Mouse (Mus musculus): Measurements from ENCODE around the gene Ppt2. TPM values are rescaled to one million over a fixed set of nuclear protein-coding genes. Genes with fewer than 3 reads are reported as not detected.
A peak's percentile ranks its signal among the peaks of the same experiment; 100 is the strongest.

Gene Ppt2
- polyA plus RNA-seq, 1 experiment from 2014 or later = 31.7 TPM

DNA sequence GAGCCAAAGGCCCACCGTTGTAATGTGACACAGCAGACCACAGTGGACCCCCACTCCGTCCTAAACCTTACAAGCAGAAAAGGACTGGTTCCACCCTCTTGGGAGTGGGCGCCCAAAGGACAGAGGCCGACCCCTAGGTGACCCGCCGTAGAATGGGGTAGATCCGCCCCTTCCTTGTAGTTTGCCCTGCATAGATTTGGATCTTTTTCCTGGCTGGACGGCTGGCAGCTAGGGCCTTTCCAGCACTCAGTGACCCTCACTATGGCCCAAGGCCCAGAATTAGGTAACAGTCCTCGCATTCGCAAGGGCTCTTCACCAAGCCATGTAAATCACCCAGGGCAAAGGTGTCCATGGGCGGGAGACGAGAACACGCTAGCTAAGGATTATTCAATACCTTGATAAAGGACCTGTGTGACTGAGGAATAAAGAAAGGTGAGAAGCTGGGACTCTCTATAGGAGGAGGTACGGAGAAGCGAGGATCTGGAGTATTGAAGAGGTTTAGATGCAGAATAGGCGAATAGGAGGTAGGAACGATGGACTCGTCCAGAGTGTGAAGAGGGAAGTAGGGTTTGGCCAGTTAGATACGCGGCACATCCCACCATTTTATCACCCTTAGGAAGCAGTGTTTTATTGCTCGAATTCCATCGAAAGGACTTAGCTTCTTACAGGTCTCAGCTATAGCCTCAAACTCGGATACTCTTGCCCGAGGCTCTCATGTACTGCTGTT is 23.6 kb downstream of the Ppt2 start:
- H3K9ac ChIP-seq (ENCODE audit: low read depth, low read length) = peak overlapping the region; percentile 74
- H3K27ac ChIP-seq (ENCODE audit: low read depth, low read length) = peak overlapping the region; percentile 91
- peak overlapping the region; percentile 99 for H3K4me3 ChIP-seq (ENCODE audit: low read depth, low read length)
- no peak for ATAC-seq (replicated peaks; ENCODE audit: insufficient number of reproducible peaks, low FRiP score, low TSS enrichment)
- peaks cover 6% of the 10 kb centered on the region for H3K36me3 ChIP-seq (ENCODE audit: control insufficient read depth, insufficient read depth, low read length)
- WGBS (ENCODE audit: insufficient replicate concordance) = 16% methylated on average over 24 of the region's 24 CpGs
- no peaks in the 10 kb centered on the region for H3K27me3 ChIP-seq (ENCODE audit: control insufficient read depth, insufficient read depth, low read length)
- H3K4me1 ChIP-seq (ENCODE audit: control insufficient read depth, insufficient read depth, low read length) = peaks cover 35% of the 10 kb centered on the region
- H3K4me2 ChIP-seq = peak overlapping the region; percentile 99
- H3K9me3 ChIP-seq (replicated peaks; ENCODE audit: control insufficient read depth, low read length) = no peaks in the 10 kb centered on the region

- peaks cover 38% of the 10 kb centered on the region for H3K4me1 ChIP-seq (ENCODE audit: control insufficient read depth, insufficient read depth, low read length)
- H3K4me3 ChIP-seq (ENCODE audit: low read depth, low read length) = peak within 1 kb of the TSS; percentile 99
- WGBS (ENCODE audit: insufficient replicate concordance) = 0% methylated on average over 33 of the region's 35 CpGs
- H3K9me3 ChIP-seq (replicated peaks; ENCODE audit: control insufficient read depth, low read length) = no peaks in the 10 kb centered on the region
- H3K9ac ChIP-seq (ENCODE audit: low read depth, low read length) = peak within 1 kb of the TSS; percentile 86
- H3K4me2 ChIP-seq = peak within 1 kb of the TSS; percentile 99
- H3K36me3 ChIP-seq (ENCODE audit: control insufficient read depth, insufficient read depth, low read length) = peaks cover 6% of the 10 kb centered on the region
- no peaks in the 10 kb centered on the region for H3K27me3 ChIP-seq (ENCODE audit: control insufficient read depth, insufficient read depth, low read length)
- peak; percentile 87 for ATAC-seq (replicated peaks; ENCODE audit: insufficient number of reproducible peaks, low FRiP score, low TSS enrichment)
- H3K27ac ChIP-seq (ENCODE audit: low read depth, low read length) = peak within 1 kb of the TSS; percentile 91
Observed at GRCm38 (mm10) chr17:34604061-34604508, 24.2 kb downstream of the Ppt2 start, which contains the start of gene Agpat1. Gene Agpat1, plus strand, starts transcription at chr17:34604262.

GRCm38 (mm10) chr17:34603375-34604060 is 24.8 kb downstream of the Ppt2 start, which contains the start of gene Rnf5:
Gene Rnf5, minus strand, starts transcription at chr17:34603690.
- H3K4me1 ChIP-seq (ENCODE audit: control insufficient read depth, insufficient read depth, low read length) = peaks cover 34% of the 10 kb centered on the region
- peak; percentile 90 for ATAC-seq (replicated peaks; ENCODE audit: insufficient number of reproducible peaks, low FRiP score, low TSS enrichment)
- H3K4me2 ChIP-seq = peak within 1 kb of the TSS; percentile 99
- H3K27ac ChIP-seq (ENCODE audit: low read depth, low read length) = peak within 1 kb of the TSS; percentile 91
- peak within 1 kb of the TSS; percentile 99 for H3K4me3 ChIP-seq (ENCODE audit: low read depth, low read length)
- H3K27me3 ChIP-seq (ENCODE audit: control insufficient read depth, insufficient read depth, low read length) = no peaks in the 10 kb centered on the region
- no peaks in the 10 kb centered on the region for H3K9me3 ChIP-seq (replicated peaks; ENCODE audit: control insufficient read depth, low read length)
- peaks cover 6% of the 10 kb centered on the region for H3K36me3 ChIP-seq (ENCODE audit: control insufficient read depth, insufficient read depth, low read length)
- H3K9ac ChIP-seq (ENCODE audit: low read depth, low read length) = peak within 1 kb of the TSS; percentile 86
- WGBS (ENCODE audit: insufficient replicate concordance) = under 1% methylated on average over 29 of the region's 30 CpGs

DNA sequence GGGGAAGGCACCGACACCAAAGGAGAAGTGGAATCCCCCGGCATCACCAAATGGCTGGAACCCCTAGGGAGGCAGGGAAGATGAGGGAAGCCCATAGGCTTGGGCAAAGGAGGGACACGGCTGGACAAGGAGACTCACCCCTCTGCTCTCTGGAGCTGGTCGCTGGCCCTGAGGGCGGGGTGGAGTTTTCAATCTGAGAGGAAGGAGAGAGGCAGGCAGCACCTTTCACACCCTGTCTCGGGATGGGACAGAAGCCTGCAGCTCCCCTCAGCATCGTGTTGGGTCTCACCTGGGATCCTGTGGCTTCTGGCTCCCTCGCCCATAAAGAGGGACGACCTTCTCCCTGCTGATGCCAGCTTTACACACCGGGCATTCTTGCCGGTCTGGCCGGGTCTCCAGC is 26.5 kb downstream of the Ppt2 start:
- no peak overlapping the region for H3K4me3 ChIP-seq (ENCODE audit: low read depth, low read length)
- peaks cover 6% of the 10 kb centered on the region for H3K36me3 ChIP-seq (ENCODE audit: control insufficient read depth, insufficient read depth, low read length)
- no peaks in the 10 kb centered on the region for H3K9me3 ChIP-seq (replicated peaks; ENCODE audit: control insufficient read depth, low read length)
- no peak overlapping the region; the same call in 1 of the 2 replicates for H3K4me2 ChIP-seq
- H3K9ac ChIP-seq (ENCODE audit: low read depth, low read length) = no peak overlapping the region
- no peaks in the 10 kb centered on the region for H3K27me3 ChIP-seq (ENCODE audit: control insufficient read depth, insufficient read depth, low read length)
- WGBS (ENCODE audit: insufficient replicate concordance) = 82% methylated on average over 12 of the region's 12 CpGs
- ATAC-seq (replicated peaks; ENCODE audit: insufficient number of reproducible peaks, low FRiP score, low TSS enrichment) = no peak
- H3K27ac ChIP-seq (ENCODE audit: low read depth, low read length) = no peak overlapping the region
- peaks cover 39% of the 10 kb centered on the region for H3K4me1 ChIP-seq (ENCODE audit: control insufficient read depth, insufficient read depth, low read length)

- H3K36me3 ChIP-seq (ENCODE audit: control insufficient read depth, insufficient read depth, low read length) = peaks cover 11% of the 10 kb centered on the region
- no peak overlapping the region for H3K9ac ChIP-seq (ENCODE audit: low read depth, low read length)
- no peak for ATAC-seq (replicated peaks; ENCODE audit: insufficient number of reproducible peaks, low FRiP score, low TSS enrichment)
- 76% methylated on average over 9 of the region's 9 CpGs for WGBS (ENCODE audit: insufficient replicate concordance)
- H3K4me1 ChIP-seq (ENCODE audit: control insufficient read depth, insufficient read depth, low read length) = peaks cover 34% of the 10 kb centered on the region
- no peak overlapping the region for H3K4me3 ChIP-seq (ENCODE audit: low read depth, low read length)
- H3K27me3 ChIP-seq (ENCODE audit: control insufficient read depth, insufficient read depth, low read length) = no peaks in the 10 kb centered on the region
- no peak overlapping the region for H3K4me2 ChIP-seq
- H3K9me3 ChIP-seq (replicated peaks; ENCODE audit: control insufficient read depth, low read length) = no peaks in the 10 kb centered on the region
- H3K27ac ChIP-seq (ENCODE audit: low read depth, low read length) = no peak overlapping the region
Observed at GRCm38 (mm10) chr17:34599891-34600290, 28.4 kb downstream of the Ppt2 start.

DNA sequence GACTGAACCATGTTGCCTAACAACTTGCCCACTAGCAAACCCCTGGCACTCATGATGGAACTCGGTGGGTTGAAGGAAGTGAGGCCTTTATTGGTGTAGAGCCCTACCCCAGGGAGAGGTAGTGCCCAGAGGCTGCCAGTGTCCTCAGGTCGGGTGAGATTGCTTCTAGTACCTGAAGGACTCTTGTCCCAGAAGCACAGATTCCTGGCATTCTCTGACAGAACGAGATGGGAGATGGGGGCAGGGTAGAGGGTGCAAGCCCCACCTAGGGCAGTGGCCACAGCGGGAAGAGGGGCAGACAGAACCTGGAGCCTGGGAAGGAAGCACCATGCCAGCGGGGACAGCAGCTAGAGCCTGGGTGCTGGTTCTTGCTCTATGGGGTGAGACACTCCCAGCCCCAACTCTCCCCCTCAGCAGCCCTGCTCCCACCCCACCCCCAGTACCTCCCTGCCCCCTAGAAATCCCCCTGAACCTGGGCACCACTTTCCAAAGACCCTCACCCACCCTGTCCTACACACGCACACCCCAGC is 30.7 kb downstream of the Ppt2 start, which contains the start of gene Ager:
Ager (plus strand) TSS at position 297 of the 530 bp plus-strand sequence.
- no peaks in the 10 kb centered on the region for H3K27me3 ChIP-seq (ENCODE audit: control insufficient read depth, insufficient read depth, low read length)
- no peak within 1 kb of the TSS for H3K4me3 ChIP-seq (ENCODE audit: low read depth, low read length)
- peaks cover 15% of the 10 kb centered on the region for H3K36me3 ChIP-seq (ENCODE audit: control insufficient read depth, insufficient read depth, low read length)
- H3K27ac ChIP-seq (ENCODE audit: low read depth, low read length) = no peak within 1 kb of the TSS
- peaks cover 48% of the 10 kb centered on the region for H3K4me1 ChIP-seq (ENCODE audit: control insufficient read depth, insufficient read depth, low read length)
- H3K9ac ChIP-seq (ENCODE audit: low read depth, low read length) = peak within 1 kb of the TSS; percentile 56; the same call in 1 of the 2 replicates
- ATAC-seq (replicated peaks; ENCODE audit: insufficient number of reproducible peaks, low FRiP score, low TSS enrichment) = no peak
- WGBS (ENCODE audit: insufficient replicate concordance) = 20% methylated on average over 6 of the region's 6 CpGs
- peak within 1 kb of the TSS; percentile 34 for H3K4me2 ChIP-seq
- no peaks in the 10 kb centered on the region for H3K9me3 ChIP-seq (replicated peaks; ENCODE audit: control insufficient read depth, low read length)

GRCm38 (mm10) chr17:34596098-34596497 is 32.2 kb downstream of the Ppt2 start:
- Histone ChIP-seq H3K36me3 (ENCODE audit: control insufficient read depth, insufficient read depth, low read length) (peaks cover 15% of the 10 kb centered on the region), H3K4me3 (ENCODE audit: low read depth, low read length) (no peak overlapping the region), H3K4me2 (no peak overlapping the region), H3K27me3 (ENCODE audit: control insufficient read depth, insufficient read depth, low read length) (no peaks in the 10 kb centered on the region), H3K9ac (ENCODE audit: low read depth, low read length) (no peak overlapping the region), H3K9me3 (replicated peaks; ENCODE audit: control insufficient read depth, low read length) (no peaks in the 10 kb centered on the region), H3K27ac (ENCODE audit: low read depth, low read length) (no peak overlapping the region), H3K4me1 (ENCODE audit: control insufficient read depth, insufficient read depth, low read length) (peaks cover 47% of the 10 kb centered on the region)
- ATAC-seq (replicated peaks; ENCODE audit: insufficient number of reproducible peaks, low FRiP score, low TSS enrichment) = no peak
- 70% methylated on average over 8 of the region's 8 CpGs for WGBS (ENCODE audit: insufficient replicate concordance)

GRCm38 (mm10) chr17:34593752-34594525 is 34.4 kb downstream of the Ppt2 start:
- ATAC-seq (replicated peaks; ENCODE audit: insufficient number of reproducible peaks, low FRiP score, low TSS enrichment) = no peak

More at GRCm38 (mm10) chr17:34593752-34594525, 34.4 kb downstream of the Ppt2 start:
- Histone ChIP-seq H3K27ac (ENCODE audit: low read depth, low read length) (peak overlapping the region; percentile 97; the same call in 1 of the 2 replicates), H3K4me1 (ENCODE audit: control insufficient read depth, insufficient read depth, low read length) (peaks cover 64% of the 10 kb centered on the region), H3K9ac (ENCODE audit: low read depth, low read length) (peak overlapping the region; percentile 98), H3K36me3 (ENCODE audit: control insufficient read depth, insufficient read depth, low read length) (peaks cover 9% of the 10 kb centered on the region; the same call in 1 of the 2 replicates), H3K4me2 (peak overlapping the region; percentile 92), H3K4me3 (ENCODE audit: low read depth, low read length) (peak overlapping the region; percentile 83), H3K9me3 (replicated peaks; ENCODE audit: control insufficient read depth, low read length) (no peaks in the 10 kb centered on the region), H3K27me3 (ENCODE audit: control insufficient read depth, insufficient read depth, low read length) (no peaks in the 10 kb centered on the region)
- 65% methylated on average over 34 of the region's 34 CpGs for WGBS (ENCODE audit: insufficient replicate concordance)
